Mouse (Mus musculus) kidney, adult 2 months (tissue): Measurements from ENCODE around the gene Cnpy4. TPM values are rescaled to one million over a fixed set of nuclear protein-coding genes. Genes with fewer than 3 reads are reported as not detected.

ENCODE experiments used
- DNase-seq: peaks from one replicate; pipeline ENCODE4 v3.0.0; 2021
- H3K27ac ChIP-seq: fragments of 200-500 bp; 2 replicates; pipeline ENCODE4 v1.5.1; 2012; ENCODE audit warnings: low read depth, low read length, control low read depth, inconsistent platforms; ENCODE audit not compliant: insufficient read depth
- H3K27me3 ChIP-seq: fragments of 200-500 bp; replicated peaks from 2 replicates; pipeline ENCODE4 v1.6.1; 2012; ENCODE audit warnings: mild to moderate bottlenecking, moderate library complexity, low read length, inconsistent platforms; ENCODE audit not compliant: control insufficient read depth, insufficient read depth
- H3K36me3 ChIP-seq: fragments of 200-500 bp; 2 replicates; pipeline ENCODE4 v1.6.1; 2012; ENCODE audit warnings: mild to moderate bottlenecking, moderate library complexity, low read length, inconsistent platforms; ENCODE audit not compliant: control insufficient read depth, insufficient read depth
- H3K4me1 ChIP-seq: fragments of 200-500 bp; 2 replicates; pipeline ENCODE4 v1.6.1; 2011; ENCODE audit warnings: low read length; ENCODE audit not compliant: control insufficient read depth, insufficient read depth
- H3K4me3 ChIP-seq: fragments of 200-500 bp; 2 replicates; pipeline ENCODE4 v1.5.1; 2011; ENCODE audit warnings: mild to moderate bottlenecking, low read depth, low read length, control low read depth; ENCODE audit not compliant: insufficient read depth
- CTCF ChIP-seq: fragments of 200-500 bp; conservative IDR thresholded peaks from 2 replicates; pipeline ENCODE4 v1.5.1; 2011; ENCODE audit warnings: low read depth, mild to moderate bottlenecking, control low read depth, low read length, moderate library complexity, mixed read lengths; ENCODE audit not compliant: insufficient read depth, insufficient read length
- POLR2A ChIP-seq: fragments of 200-500 bp; IDR thresholded peaks from one replicate; pipeline ENCODE4 v1.6.1; 2011; ENCODE audit warnings: low read depth, low read length, control low read depth
- WGBS: fragments of 180-500 bp; shearing (Covaris S2); methylation state at CpG from one replicate; pipeline ENCODE4 v1.1.7; 2018; 5-methylcytosine and 5-hydroxymethylcytosine counted together
- polyA plus RNA-seq: library from polyadenylated mRNA; depleted of rRNA; stranded (reverse); fragments of >200 nt; gene quantifications from 2 replicates; pipeline ENCODE4 v1.2.3, GENCODE M21; 2012

Gene Cnpy4
- polyA plus RNA-seq, 1 experiment: 5.7 TPM

DNA sequence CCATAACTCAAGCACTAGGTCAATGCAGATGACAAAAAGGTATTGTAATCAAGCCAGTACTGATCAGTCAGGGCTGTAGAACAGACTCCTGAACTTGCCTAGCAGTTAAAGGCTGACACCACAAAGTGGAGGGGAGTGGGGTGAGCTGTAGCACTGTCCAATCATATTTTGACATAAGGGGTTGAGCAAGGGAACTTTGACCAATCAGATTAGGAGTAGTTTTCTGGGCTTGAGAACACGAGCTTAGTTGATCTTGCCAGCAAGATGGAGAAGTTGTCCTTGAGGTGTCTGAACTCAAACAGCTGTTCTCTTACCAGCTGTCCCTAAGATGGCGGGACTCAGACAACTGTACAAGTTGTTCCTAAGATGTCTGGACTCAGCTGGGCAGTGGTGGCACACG lies 14.1 kb upstream of the Cnpy4 start:
- no peak for TF ChIP-seq POLR2A
- Histone ChIP-seq H3K4me3 (no peak overlapping the region), H3K27me3 (no peaks in the 10 kb centered on the region)

DNA sequence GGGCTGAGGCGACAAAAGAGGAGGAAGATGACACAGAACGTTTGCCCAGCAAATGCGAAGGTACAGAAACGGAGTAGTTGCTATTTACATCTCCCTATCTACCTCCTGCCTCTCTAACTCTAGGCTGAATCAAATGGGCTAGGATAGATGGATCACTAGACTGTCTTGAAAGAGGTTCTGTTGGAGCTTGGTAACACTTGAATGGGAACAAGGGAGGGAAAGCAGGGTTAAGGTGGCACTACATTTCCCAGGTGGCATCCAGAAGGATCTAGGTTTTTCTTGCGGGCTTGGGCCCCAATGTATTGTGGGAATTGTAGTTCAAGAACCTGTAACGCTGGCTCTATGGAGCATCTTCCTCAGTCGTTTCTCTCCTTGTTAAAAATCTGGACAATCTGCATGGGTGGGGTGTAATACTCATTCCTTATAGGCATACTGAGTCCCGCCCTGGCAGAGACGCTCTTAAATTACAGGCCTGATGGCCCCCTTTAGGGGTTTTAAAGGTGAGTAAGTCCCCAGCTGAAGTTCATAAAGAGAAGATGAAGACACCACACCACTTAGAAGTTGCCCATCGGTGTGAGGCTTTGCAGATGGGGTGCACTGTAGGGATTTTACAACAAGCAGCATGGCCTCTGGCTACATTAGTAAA lies 499 bp downstream of the Cnpy4 start:
- Histone ChIP-seq H3K4me3 (peak overlapping the region; percentile 97), H3K4me1 (no peaks in the 10 kb centered on the region), H3K27me3 (no peaks in the 10 kb centered on the region), H3K36me3 (no peaks in the 10 kb centered on the region), H3K27ac (peak overlapping the region; percentile 93)
- DNase-seq: peak; percentile 90
- 0% methylated on average over 10 of the region's 10 CpGs for WGBS
- TF ChIP-seq CTCF: no peak
- no peak for TF ChIP-seq POLR2A

More for the DNA sequence above, 14.1 kb upstream of the Cnpy4 start:
- H3K27ac ChIP-seq: no peak overlapping the region
- no peak for DNase-seq
- H3K4me1 ChIP-seq: peaks cover 3% of the 10 kb centered on the region; the same call in 1 of the 2 replicates
- WGBS: 74% methylated on average over 3 of the region's 3 CpGs
- H3K36me3 ChIP-seq: no peaks in the 10 kb centered on the region

DNA sequence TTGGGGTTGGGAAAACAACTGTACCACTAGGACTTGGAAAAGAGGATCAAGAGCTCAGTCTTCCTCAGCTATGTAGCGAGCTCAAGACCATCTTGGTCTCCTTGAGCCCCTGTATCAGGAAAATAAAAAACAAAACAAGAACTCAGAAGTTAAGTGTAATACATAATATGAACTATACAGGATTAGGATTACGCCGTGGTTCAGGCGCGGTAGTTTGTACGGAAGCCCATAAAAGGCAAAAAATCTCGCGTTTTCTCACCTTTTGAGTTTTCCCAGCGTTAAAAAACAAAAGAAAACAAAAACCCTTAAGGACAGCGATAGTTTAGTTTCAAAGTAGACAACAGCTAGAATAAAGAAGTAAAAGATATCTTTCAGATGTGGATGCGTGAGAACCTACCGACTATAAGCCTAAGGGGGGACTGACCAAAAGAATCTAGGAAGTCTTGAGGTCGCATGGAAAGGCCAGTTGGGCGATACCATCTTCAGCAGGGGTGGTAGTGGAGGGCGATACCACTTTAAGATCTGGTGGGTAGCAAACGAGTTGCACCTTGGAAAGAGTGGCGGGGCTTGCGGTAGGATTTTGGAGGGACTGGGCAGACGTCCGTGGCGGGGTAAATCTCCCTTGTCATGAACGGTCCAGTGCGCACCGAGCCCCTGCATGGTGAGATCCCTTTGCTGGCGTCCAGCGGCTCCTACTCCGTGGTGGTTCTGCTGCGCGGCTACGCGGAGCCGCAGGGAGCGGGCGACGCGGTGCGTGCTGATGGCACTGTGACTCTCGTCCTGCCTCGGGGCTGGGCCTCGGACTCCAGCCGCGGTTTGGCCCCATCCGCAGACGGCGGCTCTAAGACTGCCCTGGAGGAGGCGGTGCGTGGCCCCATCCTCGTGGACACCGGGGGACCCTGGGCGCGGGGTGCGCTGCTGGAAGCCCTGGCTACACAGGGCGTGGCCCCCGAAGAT lies 6.8 kb downstream of the Cnpy4 start, which contains the start of gene Mblac1:
Gene Mblac1, plus strand, starts transcription at position 544 of the 957 bp plus-strand sequence.
- peak; percentile 93 for DNase-seq
- H3K27me3 ChIP-seq: no peaks in the 10 kb centered on the region
- TF ChIP-seq POLR2A: no peak
- no peak for TF ChIP-seq CTCF

DNA sequence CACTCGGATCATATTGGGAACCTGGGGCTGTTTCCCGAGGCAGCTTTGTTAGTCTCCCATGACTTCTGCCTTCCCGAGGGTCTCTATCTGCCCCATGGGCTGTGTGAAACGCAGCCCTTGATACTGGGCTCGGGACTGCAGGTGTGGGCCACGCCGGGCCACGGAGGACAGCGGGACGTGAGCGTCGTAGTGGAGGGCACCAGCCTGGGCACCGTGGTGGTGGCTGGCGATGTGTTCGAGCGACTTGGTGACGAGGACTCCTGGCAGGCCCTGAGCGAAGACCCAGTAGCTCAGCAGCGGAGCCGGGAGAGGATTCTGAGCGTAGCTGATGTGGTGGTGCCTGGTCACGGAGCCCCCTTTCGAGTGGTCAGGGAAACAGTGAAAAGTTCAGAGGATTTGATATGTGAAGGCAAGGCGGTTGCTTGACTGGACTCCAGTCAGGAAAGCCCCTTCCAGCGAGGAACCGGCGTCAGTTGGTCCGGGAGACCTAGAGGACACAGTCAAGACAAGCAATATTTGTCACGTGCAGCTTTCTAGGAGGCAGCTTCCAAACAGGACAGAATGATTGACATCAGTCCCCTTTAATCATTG lies 7.6 kb downstream of the Cnpy4 start:
- TF ChIP-seq CTCF (no peak), POLR2A (no peak)
- Histone ChIP-seq H3K4me3 (peak overlapping the region; percentile 88), H3K27me3 (no peaks in the 10 kb centered on the region), H3K36me3 (no peaks in the 10 kb centered on the region), H3K27ac (no peak overlapping the region), H3K4me1 (no peaks in the 10 kb centered on the region; the same call in 1 of the 2 replicates)
- WGBS: 3% methylated on average over 29 of the region's 29 CpGs
- DNase-seq: peak; percentile 27

More for the DNA sequence above, 6.8 kb downstream of the Cnpy4 start, which contains the start of gene Mblac1:
- Histone ChIP-seq H3K4me1 (no peaks in the 10 kb centered on the region; the same call in 1 of the 2 replicates), H3K27ac (peak within 1 kb of the TSS; percentile 26; the same call in 1 of the 2 replicates), H3K36me3 (no peaks in the 10 kb centered on the region), H3K4me3 (peak within 1 kb of the TSS; percentile 88)
- 6% methylated on average over 54 of the region's 54 CpGs for WGBS

DNA sequence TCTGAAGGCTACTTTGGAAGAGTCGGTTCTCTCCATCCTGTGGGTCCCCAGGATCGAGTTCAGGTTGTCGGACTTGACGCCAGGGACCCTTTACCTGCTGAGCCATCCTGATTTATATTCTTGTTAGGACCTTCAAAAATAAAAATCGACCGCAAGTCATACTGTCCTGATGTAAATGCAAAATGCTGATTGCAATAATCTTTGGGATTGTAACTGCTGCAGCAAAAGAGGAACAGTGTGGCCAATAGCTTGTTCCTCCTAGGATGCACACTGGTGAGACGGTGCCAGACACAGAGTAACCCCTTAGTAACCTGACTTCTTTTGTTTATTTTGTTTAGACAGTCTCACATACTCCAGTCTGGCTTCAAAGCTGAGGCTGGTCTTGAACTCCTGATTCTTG lies 8.2 kb downstream of the Cnpy4 start:
- Histone ChIP-seq H3K4me3 (no peak overlapping the region), H3K27me3 (no peaks in the 10 kb centered on the region), H3K4me1 (no peaks in the 10 kb centered on the region; the same call in 1 of the 2 replicates), H3K36me3 (no peaks in the 10 kb centered on the region), H3K27ac (no peak overlapping the region)
- DNase-seq: no peak
- 67% methylated on average over 7 of the region's 7 CpGs for WGBS
- TF ChIP-seq POLR2A (no peak), CTCF (no peak)

DNA sequence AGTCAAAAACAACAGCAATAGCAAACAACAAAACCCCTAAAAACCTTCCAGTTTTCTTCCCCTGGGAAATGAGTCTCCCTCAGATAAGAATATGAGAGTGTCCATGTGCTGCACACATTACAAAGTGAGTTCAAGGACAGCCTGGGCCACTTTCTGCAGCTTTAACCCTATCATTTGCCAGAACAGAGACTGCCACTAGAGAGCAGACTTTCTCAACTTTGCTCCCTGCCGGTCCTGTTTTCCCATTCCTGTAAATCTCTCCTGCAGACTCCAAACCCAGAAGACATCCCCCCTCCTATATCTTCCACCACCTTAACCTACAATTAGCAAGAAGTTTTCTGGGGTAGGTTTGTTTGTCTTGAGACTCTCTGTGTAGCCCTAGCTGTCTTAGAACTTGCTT lies 12.3 kb downstream of the Cnpy4 start:
- Histone ChIP-seq H3K27ac (no peak overlapping the region), H3K36me3 (no peaks in the 10 kb centered on the region), H3K27me3 (no peaks in the 10 kb centered on the region), H3K4me1 (no peaks in the 10 kb centered on the region), H3K4me3 (no peak overlapping the region)
- DNase-seq: peak; percentile 31
- peak; percentile 54 for TF ChIP-seq CTCF
- TF ChIP-seq POLR2A: no peak
- 0% methylated on average over 1 of the region's 1 CpGs for WGBS

DNA sequence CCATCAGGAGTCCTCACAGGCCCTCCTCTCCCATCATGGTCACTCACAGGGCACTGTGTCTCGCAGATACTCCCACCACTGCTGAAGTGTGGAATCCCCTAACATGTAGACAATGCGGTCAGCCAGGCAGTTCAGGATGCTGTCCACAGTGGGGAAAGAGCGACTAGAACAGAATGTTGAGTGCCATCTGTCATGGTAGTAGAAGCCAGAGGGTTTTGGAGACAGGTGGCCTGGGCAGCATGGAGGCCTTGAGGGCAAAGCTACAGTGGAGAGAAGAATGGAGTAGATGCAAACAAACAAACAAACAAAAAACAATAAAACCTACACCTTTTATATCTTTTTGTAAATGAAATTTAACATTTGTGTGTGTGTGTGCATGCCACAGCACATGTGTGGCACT lies 14.8 kb downstream of the Cnpy4 start:
- Histone ChIP-seq H3K4me1 (no peaks in the 10 kb centered on the region), H3K27me3 (no peaks in the 10 kb centered on the region), H3K27ac (no peak overlapping the region), H3K4me3 (no peak overlapping the region), H3K36me3 (no peaks in the 10 kb centered on the region)
- TF ChIP-seq POLR2A (no peak), CTCF (no peak)
- DNase-seq: no peak
- 93% methylated on average over 3 of the region's 3 CpGs for WGBS
